Mouse (Mus musculus) bone marrow, adult 2 months (tissue): ENCODE data around the gene Sdk1. TPM values are rescaled to one million over a fixed set of nuclear protein-coding genes. Genes with fewer than 3 reads are reported as not detected.

Experiments used
- H3K27ac ChIP-seq: fragments of 200-500 bp; 2 replicates; pipeline ENCODE4 v1.5.1; 2012; ENCODE audit warnings: low read depth, mild to moderate bottlenecking, control low read depth, inconsistent platforms, low read length; ENCODE audit not compliant: control insufficient read depth, poor library complexity, insufficient read depth
- H3K4me1 ChIP-seq: fragments of 200-500 bp; 2 replicates; pipeline ENCODE4 v1.6.1; 2011; ENCODE audit warnings: low read length; ENCODE audit not compliant: control insufficient read depth, insufficient read depth
- H3K4me3 ChIP-seq: fragments of 200-500 bp; replicated peaks from 2 replicates; pipeline ENCODE3; 2011; ENCODE audit warnings: mild to moderate bottlenecking, low read depth, low read length, control low read depth; ENCODE audit not compliant: control insufficient read depth
- CTCF ChIP-seq: fragments of 200-500 bp; IDR thresholded peaks from 2 replicates; pipeline ENCODE4 v1.5.1; 2011; ENCODE audit warnings: low read length, control low read depth; ENCODE audit not compliant: control insufficient read depth, insufficient read depth
- POLR2A ChIP-seq: fragments of 200-500 bp; IDR thresholded peaks from 2 replicates; pipeline ENCODE4 v1.6.1; 2011; ENCODE audit warnings: low read depth, mild to moderate bottlenecking, control low read depth, low read length, borderline replicate concordance; ENCODE audit not compliant: control insufficient read depth
- WGBS: fragments of 180-500 bp; shearing (Covaris S2); methylation state at CpG from one replicate; pipeline ENCODE4 v1.1.7; 2018; 5-methylcytosine and 5-hydroxymethylcytosine counted together
- polyA plus RNA-seq: library from polyadenylated mRNA; stranded (reverse); fragments of >200 nt; gene quantifications from 2 replicates; pipeline ENCODE4 v1.2.4, GENCODE M21; 2011; ENCODE audit warnings: low replicate concordance; ENCODE audit not compliant: missing spikeins, insufficient read depth, insufficient read length

Gene Sdk1
- polyA plus RNA-seq, 1 experiment: 0.27 TPM

GRCm38 (mm10) chr5:141985551-141985950 lies 744.3 kb downstream of the Sdk1 start:
- TF ChIP-seq CTCF (no peak), POLR2A (no peak)
- no peaks in the 10 kb centered on the region for H3K4me1 ChIP-seq
- no peak overlapping the region for H3K4me3 ChIP-seq
- no peak overlapping the region for H3K27ac ChIP-seq
- 75% methylated on average over 4 of the region's 4 CpGs for WGBS

GRCm38 (mm10) chr5:141987287-141987799 lies 746.1 kb downstream of the Sdk1 start:
- WGBS: 17% methylated on average over 1 of the region's 1 CpGs
- TF ChIP-seq CTCF: no peak
- TF ChIP-seq POLR2A: no peak
- no peak overlapping the region for H3K27ac ChIP-seq
- H3K4me3 ChIP-seq: no peak overlapping the region
- no peaks in the 10 kb centered on the region for H3K4me1 ChIP-seq

- H3K4me1 ChIP-seq: no peaks in the 10 kb centered on the region
- 74% methylated on average over 5 of the region's 5 CpGs for WGBS
Measured at GRCm38 (mm10) chr5:141988685-141989084, 747.4 kb downstream of the Sdk1 start.

GRCm38 (mm10) chr5:141994192-141994591 lies 752.9 kb downstream of the Sdk1 start:
- Histone ChIP-seq H3K4me1 (no peaks in the 10 kb centered on the region), H3K4me3 (no peak overlapping the region), H3K27ac (no peak overlapping the region)
- 72% methylated on average over 3 of the region's 3 CpGs for WGBS
- TF ChIP-seq POLR2A: no peak
- TF ChIP-seq CTCF: no peak

More at GRCm38 (mm10) chr5:141988685-141989084, 747.4 kb downstream of the Sdk1 start:
- H3K27ac ChIP-seq: no peak overlapping the region
- no peak overlapping the region for H3K4me3 ChIP-seq
- TF ChIP-seq CTCF (no peak), POLR2A (no peak)

GRCm38 (mm10) chr5:142000247-142000646 lies 759.0 kb downstream of the Sdk1 start:
- 66% methylated on average over 1 of the region's 1 CpGs for WGBS
- TF ChIP-seq CTCF (no peak), POLR2A (no peak)

GRCm38 (mm10) chr5:142001131-142001530 lies 759.8 kb downstream of the Sdk1 start:
- Histone ChIP-seq H3K4me1 (no peaks in the 10 kb centered on the region), H3K4me3 (no peak overlapping the region), H3K27ac (no peak overlapping the region)
- TF ChIP-seq POLR2A (no peak), CTCF (no peak)
- 76% methylated on average over 6 of the region's 6 CpGs for WGBS

More at GRCm38 (mm10) chr5:142000247-142000646, 759.0 kb downstream of the Sdk1 start:
- no peaks in the 10 kb centered on the region for H3K4me1 ChIP-seq
- H3K27ac ChIP-seq: no peak overlapping the region
- no peak overlapping the region for H3K4me3 ChIP-seq

- H3K4me3 ChIP-seq: no peak overlapping the region
- no peak overlapping the region for H3K27ac ChIP-seq
- no peaks in the 10 kb centered on the region for H3K4me1 ChIP-seq
- 86% methylated on average over 3 of the region's 3 CpGs for WGBS
- TF ChIP-seq POLR2A (no peak), CTCF (no peak)
Measured at GRCm38 (mm10) chr5:142001973-142002372, 760.7 kb downstream of the Sdk1 start.

GRCm38 (mm10) chr5:142010189-142010588 lies 768.9 kb downstream of the Sdk1 start:
- no peak overlapping the region for H3K4me3 ChIP-seq
- H3K27ac ChIP-seq: no peak overlapping the region
- H3K4me1 ChIP-seq: no peaks in the 10 kb centered on the region
- WGBS: 52% methylated on average over 3 of the region's 3 CpGs
- TF ChIP-seq CTCF (no peak), POLR2A (no peak)

GRCm38 (mm10) chr5:142017001-142017400 lies 775.7 kb downstream of the Sdk1 start:
- TF ChIP-seq POLR2A (no peak), CTCF (no peak)
- Histone ChIP-seq H3K27ac (no peak overlapping the region), H3K4me1 (no peaks in the 10 kb centered on the region), H3K4me3 (no peak overlapping the region)
- whole genome bisulfite sequencing: 86% methylated on average over 7 of the region's 7 CpGs
